Mouse (Mus musculus) C2C12 (cell line): ENCODE data around the gene Ggnbp2.

ENCODE experiments used
- CTCF ChIP-seq: IDR thresholded peaks from one replicate; pipeline ENCODE4 v1.5.1; 2011; ENCODE audit not compliant: control insufficient read depth, insufficient read depth, insufficient read length
- USF1 ChIP-seq: IDR thresholded peaks from one replicate; pipeline ENCODE4 v1.6.1; 2011; ENCODE audit warnings: low read depth, mild to moderate bottlenecking, control low read depth, moderate library complexity

GRCm38 (mm10) chr11:84827901-84828503 is 42.6 kb downstream of the Ggnbp2 start:
- TF ChIP-seq CTCF (no peak), USF1 (no peak)
